Mouse (Mus musculus): ENCODE data around the gene Pofut1. TPM values are rescaled to one million over a fixed set of nuclear protein-coding genes. Genes with fewer than 3 reads are reported as not detected.
"Not testable (repeated sequence)": the region's sequence is repeated elsewhere in the genome, so short reads cannot be mapped to it uniquely, and the experiment has no call there.

Gene Pofut1
- polyA plus RNA-seq, 1 experiment, result 17.5 TPM

DNA sequence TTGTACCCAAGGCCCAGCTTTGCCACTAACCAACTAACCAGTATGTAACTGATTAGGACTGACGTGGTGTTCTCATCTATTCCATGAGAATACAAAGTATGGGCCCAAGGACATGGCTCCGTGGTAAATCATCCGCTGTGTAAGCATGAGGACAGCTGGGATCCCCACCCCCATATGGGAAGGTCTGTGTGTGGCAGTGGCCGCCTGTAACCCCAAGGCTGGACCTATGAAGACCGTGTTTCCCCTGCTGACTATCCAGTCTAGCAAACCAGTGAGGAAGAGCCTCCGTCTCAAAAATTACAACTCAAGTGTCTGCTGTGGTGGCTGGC is 33.5 kb downstream of the Pofut1 start:
- WGBS, result 85% methylated on average over 6 of the region's 6 CpGs
- TF ChIP-seq CTCF (conservative IDR thresholded peaks at IDR 0.05; ENCODE audit: insufficient read depth, insufficient read length, low read depth, low read length) (no peak), POLR2A (IDR thresholded peaks at IDR 0.05; ENCODE audit: low read depth, low read length) (no peak)
- no peak overlapping the region for H3K27ac ChIP-seq (ENCODE audit: insufficient read depth, low read depth, low read length)
- DNase-seq, result no peak
- H3K27me3 ChIP-seq (replicated peaks; ENCODE audit: control insufficient read depth, insufficient read depth, low read length), result no peaks in the 10 kb centered on the region
- no peak overlapping the region for H3K4me3 ChIP-seq (ENCODE audit: insufficient read depth, low read depth, low read length)
- H3K4me1 ChIP-seq (ENCODE audit: control insufficient read depth, insufficient read depth, low read length), result no peaks in the 10 kb centered on the region
- H3K36me3 ChIP-seq (ENCODE audit: control insufficient read depth, insufficient read depth, low read length), result no peaks in the 10 kb centered on the region

DNA sequence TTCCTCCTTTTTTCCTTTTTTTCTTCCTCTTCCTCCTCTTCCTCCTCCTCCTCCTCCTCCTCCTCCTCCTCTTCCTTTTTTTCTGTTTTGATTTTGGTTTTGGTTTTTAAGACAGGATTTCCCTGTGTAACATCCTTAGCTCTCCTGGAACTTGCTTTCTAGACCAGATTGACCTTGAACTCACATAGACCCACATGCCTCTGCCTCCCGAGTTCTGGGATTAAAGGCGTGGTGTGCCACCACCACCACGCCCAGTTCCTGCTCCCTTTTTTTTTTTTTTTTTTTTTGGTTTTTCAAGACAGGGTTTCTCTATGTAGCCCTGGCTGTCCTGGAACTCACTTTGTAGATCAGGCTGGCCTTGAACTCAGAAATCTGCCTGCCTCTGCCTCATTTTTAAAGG is 34.2 kb downstream of the Pofut1 start:
- H3K36me3 ChIP-seq (ENCODE audit: control insufficient read depth, insufficient read depth, low read length); H3K4me3 ChIP-seq (ENCODE audit: insufficient read depth, low read depth, low read length); H3K27me3 ChIP-seq (replicated peaks; ENCODE audit: control insufficient read depth, insufficient read depth, low read length); H3K4me1 ChIP-seq (ENCODE audit: control insufficient read depth, insufficient read depth, low read length); DNase-seq; H3K27ac ChIP-seq (ENCODE audit: insufficient read depth, low read depth, low read length): not testable (repeated sequence)
- 62% methylated on average over 3 of the region's 3 CpGs for WGBS

DNA sequence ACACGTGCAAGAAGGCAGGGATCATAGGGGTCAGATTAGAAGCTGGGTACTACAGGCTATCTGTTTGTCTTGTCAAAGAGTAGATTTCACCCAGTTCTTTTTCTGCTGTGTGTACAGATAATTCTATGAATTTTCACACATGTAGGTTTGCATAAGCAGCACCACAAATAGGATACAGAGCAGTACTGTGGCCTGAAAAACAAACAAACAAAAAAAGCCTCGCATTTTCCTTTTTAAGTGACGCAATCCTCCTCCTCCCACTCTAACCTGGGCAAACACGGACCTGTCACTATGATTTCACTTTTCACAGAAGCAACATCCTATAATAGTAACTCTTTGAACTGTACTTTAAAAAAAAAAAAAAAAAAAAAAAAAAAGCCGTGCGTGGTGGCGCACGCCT is 35.1 kb downstream of the Pofut1 start:
- H3K27me3 ChIP-seq (replicated peaks; ENCODE audit: control insufficient read depth, insufficient read depth, low read length), result no peaks in the 10 kb centered on the region
- TF ChIP-seq POLR2A (IDR thresholded peaks at IDR 0.05; ENCODE audit: low read depth, low read length), result no peak
- no peak overlapping the region for H3K27ac ChIP-seq (ENCODE audit: insufficient read depth, low read depth, low read length)
- H3K36me3 ChIP-seq (ENCODE audit: control insufficient read depth, insufficient read depth, low read length), result no peaks in the 10 kb centered on the region
- H3K4me3 ChIP-seq (ENCODE audit: insufficient read depth, low read depth, low read length), result no peak overlapping the region
- no peaks in the 10 kb centered on the region for H3K4me1 ChIP-seq (ENCODE audit: control insufficient read depth, insufficient read depth, low read length)
- 87% methylated on average over 8 of the region's 8 CpGs for WGBS
- DNase-seq, result no peak

DNA sequence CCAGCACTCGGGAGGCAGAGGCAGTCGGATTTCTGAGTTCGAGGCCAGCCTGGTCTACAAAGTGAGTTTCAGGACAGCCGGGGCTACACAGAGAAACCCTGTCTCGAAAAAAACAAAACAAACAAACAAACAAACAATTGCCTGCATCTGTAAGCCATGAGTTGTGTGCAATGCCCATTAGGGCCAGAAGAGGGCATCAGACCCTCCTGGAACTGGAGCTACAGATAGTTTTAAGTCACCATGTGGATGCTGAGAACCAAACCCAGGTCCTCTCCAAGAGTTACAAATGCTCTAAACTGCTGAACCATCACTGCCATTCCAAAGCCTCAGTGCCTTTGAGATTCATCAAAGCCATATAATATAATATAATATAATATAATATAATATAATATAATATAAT is 35.5 kb downstream of the Pofut1 start:
- DNase-seq; H3K36me3 ChIP-seq (ENCODE audit: control insufficient read depth, insufficient read depth, low read length); H3K4me3 ChIP-seq (ENCODE audit: insufficient read depth, low read depth, low read length); H3K27me3 ChIP-seq (replicated peaks; ENCODE audit: control insufficient read depth, insufficient read depth, low read length); H3K4me1 ChIP-seq (ENCODE audit: control insufficient read depth, insufficient read depth, low read length); H3K27ac ChIP-seq (ENCODE audit: insufficient read depth, low read depth, low read length): not testable (repeated sequence)
- WGBS, result 94% methylated on average over 5 of the region's 5 CpGs

DNA sequence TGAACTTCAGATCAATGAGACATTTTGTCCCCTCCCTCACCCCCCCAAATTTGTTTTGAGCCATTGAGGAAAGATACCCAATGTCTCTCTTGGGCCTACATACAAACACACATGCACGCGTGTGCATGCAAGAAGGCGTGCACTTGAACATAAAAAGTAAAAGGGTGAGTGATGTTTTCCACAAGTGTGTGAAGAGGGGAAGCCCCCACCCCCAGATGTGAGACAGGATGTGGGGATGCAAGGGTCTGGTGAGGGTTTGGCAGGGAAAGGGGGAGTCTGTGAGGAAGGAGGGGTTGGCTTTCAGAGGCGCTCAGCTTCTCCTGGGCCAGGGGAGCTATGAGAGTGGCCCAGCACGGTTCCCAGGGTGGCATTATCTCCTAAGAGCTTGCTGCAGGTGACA is 37.0 kb downstream of the Pofut1 start:
- DNase-seq, result no peak
- no peak for TF ChIP-seq POLR2A (IDR thresholded peaks at IDR 0.05; ENCODE audit: low read depth, low read length)
- no peak for TF ChIP-seq CTCF (conservative IDR thresholded peaks at IDR 0.05; ENCODE audit: insufficient read depth, insufficient read length, low read depth, low read length)
- WGBS, result 90% methylated on average over 5 of the region's 5 CpGs
- H3K36me3 ChIP-seq (ENCODE audit: control insufficient read depth, insufficient read depth, low read length), result no peaks in the 10 kb centered on the region
- no peak overlapping the region for H3K4me3 ChIP-seq (ENCODE audit: insufficient read depth, low read depth, low read length)
- no peaks in the 10 kb centered on the region for H3K27me3 ChIP-seq (replicated peaks; ENCODE audit: control insufficient read depth, insufficient read depth, low read length)
- no peaks in the 10 kb centered on the region for H3K4me1 ChIP-seq (ENCODE audit: control insufficient read depth, insufficient read depth, low read length)
- H3K27ac ChIP-seq (ENCODE audit: insufficient read depth, low read depth, low read length), result no peak overlapping the region

DNA sequence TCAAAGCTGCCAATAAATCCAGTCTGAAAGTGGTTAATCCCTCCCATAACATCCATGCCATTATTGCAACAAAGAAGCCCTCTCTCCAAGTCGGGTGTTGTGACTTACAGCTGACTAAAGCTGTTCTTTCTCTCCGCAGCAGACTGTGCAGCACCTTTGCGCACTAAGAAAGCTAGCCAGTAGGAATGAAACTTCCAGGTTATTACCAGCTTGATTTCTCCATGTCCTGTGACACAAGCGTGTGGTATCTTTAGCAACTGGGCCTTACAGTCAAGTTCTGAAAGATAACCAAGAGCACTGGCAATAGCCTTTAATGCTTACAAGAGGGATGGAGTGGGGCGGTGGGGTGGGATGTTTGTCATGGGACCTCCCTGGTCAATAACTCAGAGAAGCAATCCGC is 42.6 kb downstream of the Pofut1 start:
- no peak overlapping the region for H3K27ac ChIP-seq (ENCODE audit: insufficient read depth, low read depth, low read length)
- no peaks in the 10 kb centered on the region for H3K4me1 ChIP-seq (ENCODE audit: control insufficient read depth, insufficient read depth, low read length)
- TF ChIP-seq POLR2A (IDR thresholded peaks at IDR 0.05; ENCODE audit: low read depth, low read length) (no peak), CTCF (conservative IDR thresholded peaks at IDR 0.05; ENCODE audit: insufficient read depth, insufficient read length, low read depth, low read length) (no peak)
- 90% methylated on average over 6 of the region's 6 CpGs for WGBS
- H3K4me3 ChIP-seq (ENCODE audit: insufficient read depth, low read depth, low read length), result no peak overlapping the region
- no peaks in the 10 kb centered on the region for H3K36me3 ChIP-seq (ENCODE audit: control insufficient read depth, insufficient read depth, low read length)
- no peaks in the 10 kb centered on the region for H3K27me3 ChIP-seq (replicated peaks; ENCODE audit: control insufficient read depth, insufficient read depth, low read length)
- DNase-seq, result no peak

DNA sequence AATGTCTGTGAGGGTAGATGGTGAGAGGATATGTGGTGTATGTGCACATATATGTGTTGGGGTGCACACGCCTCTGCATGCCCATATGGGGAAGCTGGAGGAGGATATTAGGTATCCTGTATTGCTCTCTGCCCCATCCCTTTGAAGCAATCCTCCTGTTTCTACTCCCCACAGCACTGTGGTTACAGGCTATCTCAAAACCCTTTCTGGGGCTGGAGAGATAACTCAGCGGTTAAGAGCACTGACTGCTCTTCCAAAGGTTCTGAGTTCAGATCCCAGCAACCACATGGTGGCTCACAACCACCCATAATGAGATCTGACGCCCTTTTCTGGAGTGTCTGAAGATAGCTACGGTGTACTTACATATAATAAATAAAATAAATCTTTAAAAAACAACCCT is 45.2 kb downstream of the Pofut1 start:
- Histone ChIP-seq H3K4me3 (ENCODE audit: insufficient read depth, low read depth, low read length) (no peak overlapping the region), H3K27ac (ENCODE audit: insufficient read depth, low read depth, low read length) (no peak overlapping the region), H3K27me3 (replicated peaks; ENCODE audit: control insufficient read depth, insufficient read depth, low read length) (no peaks in the 10 kb centered on the region), H3K4me1 (ENCODE audit: control insufficient read depth, insufficient read depth, low read length) (no peaks in the 10 kb centered on the region), H3K36me3 (ENCODE audit: control insufficient read depth, insufficient read depth, low read length) (no peaks in the 10 kb centered on the region)
- DNase-seq, result no peak
- 90% methylated on average over 4 of the region's 4 CpGs for WGBS
- TF ChIP-seq POLR2A (IDR thresholded peaks at IDR 0.05; ENCODE audit: low read depth, low read length) (no peak), CTCF (conservative IDR thresholded peaks at IDR 0.05; ENCODE audit: insufficient read depth, insufficient read length, low read depth, low read length) (no peak)

DNA sequence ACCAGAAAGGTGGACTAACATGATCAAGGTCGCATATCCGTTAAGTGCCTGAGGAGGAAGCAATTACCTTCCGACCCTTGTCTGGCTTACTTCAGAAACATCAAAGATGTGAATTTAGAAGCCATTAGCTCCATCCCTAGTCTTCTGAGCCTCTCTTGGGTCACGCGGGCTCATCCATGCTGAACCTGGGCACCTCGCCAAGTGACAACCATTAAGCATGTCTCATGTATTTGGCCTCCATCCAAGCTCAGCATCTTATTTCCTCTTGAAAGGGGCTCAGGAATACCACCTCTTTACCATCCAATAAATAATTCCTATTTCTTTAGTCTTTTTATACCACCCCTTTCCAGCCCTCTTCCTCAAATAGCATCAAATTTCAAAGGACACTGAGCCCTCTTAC is 46.5 kb downstream of the Pofut1 start:
- peak; percentile 46 for DNase-seq
- Histone ChIP-seq H3K27me3 (replicated peaks; ENCODE audit: control insufficient read depth, insufficient read depth, low read length) (no peaks in the 10 kb centered on the region), H3K27ac (ENCODE audit: insufficient read depth, low read depth, low read length) (no peak overlapping the region), H3K4me3 (ENCODE audit: insufficient read depth, low read depth, low read length) (no peak overlapping the region), H3K36me3 (ENCODE audit: control insufficient read depth, insufficient read depth, low read length) (no peaks in the 10 kb centered on the region), H3K4me1 (ENCODE audit: control insufficient read depth, insufficient read depth, low read length) (peaks cover 5% of the 10 kb centered on the region; the same call in 1 of the 2 replicates)
- whole genome bisulfite sequencing, result 13% methylated on average over 6 of the region's 6 CpGs
- no peak for TF ChIP-seq POLR2A (IDR thresholded peaks at IDR 0.05; ENCODE audit: low read depth, low read length)

Measured in kidney, adult 2 months (tissue).